Mouse (Mus musculus) frontal cortex, postnatal 14 days (tissue): ENCODE measurements around the gene Cypt4.
"Not testable (repeated sequence)": the region's sequence is repeated elsewhere in the genome, so short reads cannot be mapped to it uniquely, and the experiment has no call there.

Source experiments
- DNase-seq, 2 experiments: peaks; one replicate each; pipeline ENCODE4 v3.0.0; 2022; ENCODE audit warnings: low spot score in 2 of 2

The Cypt4 gene

DNA sequence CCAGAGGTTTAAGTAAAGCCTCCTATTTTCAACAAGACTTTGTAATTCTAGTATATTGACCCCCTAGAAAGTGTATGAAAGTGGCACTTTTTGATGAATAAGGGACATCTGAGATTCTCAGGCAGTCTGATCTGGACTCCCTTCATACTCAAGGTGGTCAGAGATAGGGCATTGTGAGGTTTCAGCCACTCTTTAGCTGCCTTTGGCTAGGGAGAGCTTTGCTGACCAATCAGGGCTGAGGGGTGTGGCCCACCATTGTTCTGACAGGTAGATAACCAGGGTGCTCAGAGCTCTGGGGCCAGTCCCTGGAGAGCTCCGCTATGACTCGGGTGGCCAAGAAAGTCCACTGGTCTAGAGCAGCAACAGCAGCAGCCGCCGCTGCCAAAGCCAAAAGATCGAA, at the start of gene Cypt4:
Cypt4 (plus strand) TSS at position 301 of the 400 bp plus-strand sequence.
- DNase-seq = no peak

DNA sequence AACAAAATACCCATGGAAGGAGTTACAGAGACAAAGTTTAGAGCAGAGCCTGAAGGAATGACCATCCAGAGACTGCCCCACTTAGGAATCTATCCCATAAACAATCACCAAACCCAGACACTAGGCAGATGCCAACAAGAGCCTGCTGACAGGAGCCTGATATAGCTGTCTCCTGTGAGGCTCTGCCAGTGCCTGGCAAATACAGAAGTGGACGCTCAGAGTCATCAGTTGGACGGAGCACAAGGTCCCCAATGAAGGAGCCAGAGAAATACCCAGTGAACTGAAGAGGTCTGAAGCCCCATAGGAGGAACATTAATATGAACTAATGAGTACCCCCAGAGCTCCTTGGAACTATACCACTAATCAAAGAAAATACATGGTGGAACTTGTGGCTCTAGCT, 12.3 kb downstream of the Cypt4 start:
- DNase-seq = not testable (repeated sequence)
